Mouse (Mus musculus): ENCODE data around the gene Dnah11.
"Not testable (repeated sequence)": the region's sequence is repeated elsewhere in the genome, so short reads cannot be mapped to it uniquely, and the experiment has no call there.

The Dnah11 gene

DNA sequence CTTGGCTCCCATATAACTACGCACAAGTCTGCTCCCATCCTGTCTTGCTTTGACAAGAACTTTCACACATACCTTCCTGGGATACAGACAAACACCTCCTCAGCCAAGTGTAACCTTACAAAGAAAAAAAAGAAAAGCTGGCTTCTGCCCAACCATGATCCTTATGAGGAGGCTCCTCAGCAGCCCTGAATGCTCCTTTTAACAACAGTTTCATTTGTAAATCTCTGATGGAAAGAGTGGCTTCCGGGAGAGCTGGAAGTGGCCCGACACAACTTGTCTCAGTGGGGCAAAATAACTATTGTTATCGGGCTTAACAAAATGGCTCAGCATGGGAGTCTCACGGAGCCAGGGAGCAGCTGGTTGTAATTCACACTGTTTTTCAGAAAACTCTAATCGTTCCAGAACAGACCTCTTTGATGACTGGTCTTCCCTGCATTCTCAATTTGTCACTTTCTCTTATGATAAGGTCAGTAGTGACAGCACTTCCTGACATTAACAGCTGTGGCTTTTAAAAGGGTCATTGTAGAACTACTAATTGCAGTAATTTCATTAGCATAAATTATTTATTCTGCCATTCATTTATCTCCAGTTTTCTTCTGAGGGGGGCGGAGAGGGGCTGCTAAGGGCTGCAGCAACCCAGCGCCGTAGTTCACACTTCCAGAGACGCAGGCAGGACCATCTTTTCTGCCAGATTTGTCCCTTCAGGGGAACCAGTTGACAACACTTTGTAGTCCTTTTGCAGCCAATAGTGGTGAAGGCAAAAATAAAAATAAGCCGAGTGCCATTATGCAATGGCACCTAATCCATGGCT lies 209.6 kb downstream of the Dnah11 start:
- in situ Hi-C loops (cut with MboI, MseI), result no loop called here

DNA sequence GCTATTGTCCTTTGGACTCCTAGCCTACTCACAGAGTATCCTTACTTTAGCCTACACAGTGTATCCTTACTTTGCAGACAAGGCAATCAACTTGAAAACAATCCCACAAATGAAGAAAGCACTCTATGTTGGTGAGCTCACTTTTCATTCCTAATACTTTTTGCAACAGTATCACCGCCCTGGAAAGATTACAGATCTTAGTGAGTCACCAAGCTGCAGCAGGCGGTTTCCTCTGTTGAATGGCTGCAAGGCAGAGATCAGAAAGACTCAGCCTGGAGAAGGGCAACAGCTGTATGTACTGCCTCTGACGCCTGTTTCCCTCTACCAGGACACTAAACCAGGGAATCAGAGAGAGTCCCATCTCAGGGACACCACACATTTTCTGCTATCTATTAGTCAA lies 218.5 kb downstream of the Dnah11 start:
- in situ Hi-C loops (cut with MboI, MseI), result no loop called here

DNA sequence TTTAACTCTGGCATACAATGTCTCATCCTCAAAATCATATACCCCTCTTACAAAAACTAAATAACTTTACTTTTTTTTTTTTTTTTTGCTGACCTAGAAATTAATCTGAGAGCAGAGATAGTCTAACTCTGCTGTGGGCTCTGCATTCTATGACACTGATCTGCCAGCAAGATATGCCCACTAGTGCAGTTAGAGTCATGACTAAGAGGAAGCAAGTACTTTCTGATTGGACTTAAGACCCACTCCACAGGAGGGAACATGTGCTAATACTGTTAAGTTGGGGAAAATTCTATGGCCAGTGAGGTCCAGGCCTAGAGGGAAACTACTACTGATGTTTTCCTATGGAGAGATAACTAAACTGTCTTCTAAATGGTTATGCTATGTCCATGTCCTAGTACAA lies 225.1 kb downstream of the Dnah11 start:
- in situ Hi-C loops (cut with MboI, MseI), result no loop called here

DNA sequence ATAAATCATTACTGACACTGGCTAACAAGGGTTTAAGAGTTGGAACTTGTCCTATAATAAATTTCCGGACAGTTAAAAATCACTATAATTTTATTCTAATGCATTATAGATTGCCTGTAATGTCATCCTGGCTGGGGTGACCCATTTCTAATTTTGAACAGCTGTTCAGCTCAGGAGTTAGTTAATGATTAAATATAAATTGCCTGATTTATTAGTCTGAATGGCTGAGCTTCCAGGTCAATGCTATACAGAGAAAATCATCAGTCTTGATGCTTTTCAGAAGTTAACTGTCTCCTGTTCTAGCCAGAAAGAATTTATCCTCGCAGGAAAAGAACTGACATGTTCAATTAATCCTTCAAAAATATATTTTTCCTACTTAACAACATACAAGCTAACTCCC lies 236.1 kb downstream of the Dnah11 start:
- in situ Hi-C loops (cut with MboI, MseI), result no loop called here

DNA sequence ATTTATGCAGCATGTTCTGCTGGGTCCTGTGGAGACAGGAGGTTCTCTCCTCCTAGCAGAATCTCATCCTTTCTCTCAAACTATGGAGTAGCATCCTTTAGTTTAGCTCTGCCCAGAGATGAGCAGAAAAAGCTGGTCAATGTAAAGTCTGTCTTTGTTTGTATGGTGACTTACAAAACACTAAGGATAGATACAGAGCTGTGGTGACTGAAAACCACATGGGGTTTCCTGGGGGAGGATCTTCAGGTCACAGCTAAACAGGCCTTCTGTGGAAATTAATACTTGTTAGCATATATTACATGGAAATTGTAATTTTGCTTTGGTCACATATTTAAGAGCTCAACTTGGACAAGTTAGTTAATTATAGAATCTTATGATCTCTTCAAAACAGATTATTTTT lies 239.6 kb downstream of the Dnah11 start:
- in situ Hi-C loops (cut with MboI, MseI), result no loop called here

DNA sequence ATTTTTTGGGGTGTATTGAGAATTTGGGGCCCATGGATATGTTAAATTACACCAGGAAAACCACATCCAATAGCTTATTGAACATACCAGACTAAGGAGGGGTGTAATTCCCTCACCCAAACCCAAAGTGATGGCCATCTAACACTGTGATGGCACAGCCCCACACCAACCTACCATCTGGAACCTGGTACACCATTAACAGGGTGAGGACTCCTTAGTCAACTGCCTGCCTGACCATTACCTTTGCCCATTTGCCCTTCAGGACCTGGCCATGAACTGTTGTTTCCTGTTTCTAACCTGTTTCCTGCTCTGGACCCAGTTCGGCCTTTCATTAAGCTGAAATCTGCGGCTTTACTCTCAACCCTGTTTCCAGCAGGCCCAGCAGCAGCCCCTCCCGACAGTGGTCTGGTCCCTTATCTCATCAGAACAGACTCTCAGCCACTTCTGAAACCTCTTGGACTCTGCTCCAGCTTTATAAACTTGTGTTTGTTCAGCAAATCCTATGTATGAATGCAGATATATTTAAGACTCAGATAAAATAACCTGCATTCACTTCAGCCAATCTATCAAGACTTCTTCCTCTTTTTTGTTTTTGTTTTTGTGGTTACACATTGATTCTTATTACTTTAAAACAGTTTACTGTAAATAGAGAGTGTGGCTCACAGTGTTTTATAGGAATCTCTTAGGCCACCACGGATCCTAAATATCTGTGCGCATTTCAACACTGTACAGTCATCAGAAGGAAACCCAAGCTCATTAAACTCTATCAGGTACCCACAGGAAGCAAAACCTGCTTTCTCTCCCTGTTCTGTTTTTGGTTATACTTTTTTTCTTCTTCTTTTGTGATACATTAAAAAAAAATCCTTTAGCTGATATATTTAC lies 251.8 kb downstream of the Dnah11 start:
- in situ Hi-C loops (cut with MboI, MseI), result no loop called here

DNA sequence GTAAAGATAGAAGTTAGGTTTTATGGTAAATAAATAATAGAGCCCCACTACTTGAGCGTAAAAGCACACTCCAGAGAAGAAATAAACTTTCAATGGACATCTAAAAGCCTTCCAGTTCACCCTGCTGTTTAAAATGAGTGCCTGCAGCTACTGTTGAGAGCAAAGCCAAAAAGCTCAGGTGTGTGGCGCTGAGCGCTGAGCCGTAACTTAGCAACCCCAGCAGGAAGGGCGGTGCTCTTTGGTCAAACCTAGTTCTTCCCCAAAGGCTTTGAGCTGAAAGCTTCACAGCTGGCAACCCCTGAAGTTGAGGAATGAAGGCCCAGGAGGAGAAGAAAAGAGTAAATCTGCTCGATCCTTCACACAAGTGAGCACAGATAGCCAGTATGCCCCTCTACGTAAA lies 256.9 kb downstream of the Dnah11 start:
- in situ Hi-C loops (cut with MboI, MseI), result no loop called here

DNA sequence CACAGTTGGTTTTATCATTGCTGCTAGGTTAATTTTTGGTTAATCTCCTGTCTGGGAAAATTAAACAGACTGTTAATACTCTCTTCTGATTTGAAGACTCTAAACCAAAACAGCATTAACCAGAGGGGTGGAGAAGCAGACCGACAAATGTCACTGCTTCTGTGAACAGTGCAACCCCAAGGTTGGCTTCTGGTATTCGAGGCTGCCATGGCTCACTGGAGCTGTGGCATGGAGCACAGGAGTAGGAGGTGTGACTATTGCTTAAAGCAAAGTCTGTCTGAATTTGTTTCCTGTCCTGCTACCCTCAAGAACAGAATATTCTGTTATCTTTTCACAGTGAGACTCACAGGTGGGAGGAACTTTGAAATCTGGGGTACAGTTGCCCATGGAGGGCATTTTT lies 260.6 kb downstream of the Dnah11 start:
- in situ Hi-C loops (cut with MboI, MseI), result no loop called here

DNA sequence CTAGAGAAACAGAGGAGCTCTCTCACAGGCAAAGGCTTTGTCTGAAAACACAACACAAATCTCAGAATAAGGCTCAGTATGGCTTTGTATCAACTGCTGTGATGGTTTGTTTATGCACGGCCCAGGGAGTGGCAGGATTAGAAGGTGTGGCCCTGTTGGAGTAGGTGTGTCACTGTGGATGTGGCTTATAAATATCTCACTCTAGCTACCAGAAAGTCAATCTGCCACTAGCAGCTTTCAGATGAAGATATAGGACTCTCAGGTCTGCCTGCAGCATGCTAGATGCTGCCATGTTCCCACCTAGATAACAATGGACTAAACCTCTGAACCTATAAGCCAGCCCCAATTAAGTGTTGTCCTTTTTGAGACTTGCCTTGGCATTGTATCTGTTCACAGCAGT lies 266.8 kb downstream of the Dnah11 start:
- in situ Hi-C loops (cut with MboI, MseI), result no loop called here

DNA sequence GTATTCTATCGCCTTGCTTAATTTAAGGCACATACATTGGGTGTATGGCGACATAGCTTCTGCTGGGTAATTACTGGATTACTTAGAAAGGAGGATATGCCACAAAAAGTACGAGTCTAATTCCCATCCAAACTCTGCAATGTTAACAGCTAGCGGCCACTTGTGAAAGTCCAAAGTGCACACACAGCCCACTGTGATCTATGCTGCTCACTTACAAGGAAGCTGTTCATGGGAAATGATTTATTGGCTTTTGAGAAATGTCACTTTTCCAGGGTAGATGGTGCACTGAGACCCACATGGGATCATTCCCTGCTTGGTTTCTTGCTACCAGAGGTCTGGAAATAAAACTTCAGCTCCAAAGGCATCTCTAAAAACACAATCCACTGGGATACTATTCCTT lies 269.1 kb downstream of the Dnah11 start:
- in situ Hi-C loops (cut with MboI, MseI), result no loop called here

DNA sequence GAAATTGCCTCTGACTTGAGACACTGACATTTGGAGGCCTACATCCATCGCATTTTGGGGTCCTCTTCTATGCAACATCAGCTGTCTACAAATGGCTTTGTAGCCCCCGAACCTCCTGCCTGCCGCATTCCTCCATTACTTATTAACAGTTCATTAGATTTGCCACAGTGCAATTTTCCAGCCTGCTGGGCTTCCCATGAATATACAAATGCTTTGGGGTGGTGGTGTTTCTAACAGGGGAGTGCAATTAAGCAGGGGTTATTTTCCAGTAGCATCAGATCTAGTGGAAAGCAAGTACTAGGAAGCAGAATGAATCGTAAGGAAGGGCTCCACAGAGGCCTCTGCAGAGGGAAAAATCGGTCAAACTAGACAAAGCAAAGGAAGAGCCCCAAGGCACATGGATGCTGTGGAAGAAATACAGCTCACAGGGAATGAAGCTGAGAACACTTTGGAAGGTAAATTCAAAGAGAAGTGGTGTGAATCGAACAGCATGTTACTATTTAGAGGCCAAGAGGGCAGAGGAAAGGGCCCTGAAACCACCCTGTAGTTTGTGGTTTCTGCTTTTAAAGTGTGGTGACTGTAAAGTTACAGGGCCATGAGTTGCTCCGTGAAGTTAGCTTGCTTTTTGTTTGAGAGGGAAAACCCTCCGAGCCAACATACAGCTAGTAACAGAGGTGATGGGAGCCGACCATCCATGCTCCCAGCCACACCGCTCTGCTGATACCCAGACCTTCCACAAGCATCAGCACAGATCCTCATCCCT lies 282.8 kb downstream of the Dnah11 start:
- in situ Hi-C loops (cut with MboI, MseI), result no loop called here

DNA sequence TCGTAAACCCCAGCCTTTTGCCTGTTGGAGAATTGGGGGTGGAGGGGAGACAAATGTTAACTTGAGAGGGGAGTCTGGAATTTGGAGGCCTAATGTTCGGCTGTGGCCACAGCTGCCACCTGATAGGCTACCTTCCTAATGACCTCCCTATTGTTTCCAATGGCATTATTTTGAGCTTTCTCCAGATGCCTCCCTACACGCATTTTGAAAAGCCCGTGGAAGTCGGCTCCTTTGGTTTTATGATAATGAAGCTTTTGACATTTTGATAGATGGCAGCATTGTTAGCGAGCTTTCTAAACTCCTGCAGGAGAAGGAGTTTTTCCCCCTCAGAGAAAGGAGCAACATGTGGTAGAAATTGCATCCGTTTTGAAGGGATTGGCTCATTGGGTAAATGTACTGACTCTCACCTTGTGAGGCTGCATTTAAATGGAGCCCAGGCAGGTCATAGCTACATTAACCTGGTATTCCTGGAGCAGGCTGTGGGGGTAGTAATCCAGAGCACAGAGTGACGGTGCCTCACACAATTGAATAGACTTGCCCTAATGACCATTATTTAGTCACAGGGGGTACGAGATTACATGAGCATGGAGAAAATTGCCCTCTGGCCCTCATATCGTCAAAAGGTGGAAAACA lies 284.1 kb downstream of the Dnah11 start:
- in situ Hi-C loops (cut with MboI, MseI), result no loop called here

DNA sequence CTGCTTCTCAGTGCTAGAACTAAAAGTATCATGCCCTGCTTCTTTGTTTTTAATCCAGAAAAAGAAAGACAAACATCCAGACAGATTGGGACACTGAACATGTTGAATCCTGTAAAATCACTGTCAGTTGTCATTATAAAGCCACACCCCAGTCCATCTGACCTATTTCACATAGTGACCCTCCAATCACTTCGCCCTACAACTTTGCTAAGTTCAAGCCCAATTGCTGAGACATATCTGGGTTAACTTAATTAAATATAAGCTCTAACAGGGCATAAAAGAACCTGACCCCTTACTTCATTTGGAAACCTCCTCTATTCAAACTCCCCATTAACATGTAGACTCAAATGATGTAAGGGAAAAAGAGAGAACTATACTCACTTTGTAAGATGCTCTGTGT lies 287.4 kb downstream of the Dnah11 start:
- in situ Hi-C loops (cut with MboI, MseI), result no loop called here

DNA sequence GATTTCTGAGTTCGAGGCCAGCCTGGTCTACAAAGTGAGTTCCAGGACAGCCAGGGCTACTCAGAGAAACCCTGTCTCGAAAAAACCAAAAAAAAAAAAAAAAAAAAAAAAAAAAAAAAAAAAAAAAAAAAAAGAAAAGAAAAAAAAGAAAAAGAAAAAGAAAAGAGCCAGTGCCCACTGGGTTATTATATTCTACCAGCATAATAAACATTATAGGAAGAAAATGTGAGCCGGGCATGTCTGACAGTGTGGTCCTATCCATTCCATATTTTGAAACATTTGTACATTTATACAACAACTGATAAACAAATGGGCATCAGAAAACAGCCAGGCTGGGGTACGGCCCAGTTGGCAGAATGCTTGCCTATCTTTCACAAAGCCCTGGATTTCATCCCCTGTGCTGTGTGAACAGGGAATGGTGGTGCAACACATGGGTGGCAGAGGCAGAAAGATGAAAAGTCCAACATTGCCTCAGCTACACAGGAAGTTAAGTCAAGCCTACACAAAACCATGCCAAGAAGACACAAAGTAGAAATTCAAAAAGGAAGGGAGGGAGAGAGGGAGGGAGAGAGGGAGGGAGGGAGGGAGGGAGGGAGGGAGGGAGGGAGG lies 293.5 kb downstream of the Dnah11 start:
- in situ Hi-C loops (cut with MboI, MseI), result not testable (repeated sequence)

DNA sequence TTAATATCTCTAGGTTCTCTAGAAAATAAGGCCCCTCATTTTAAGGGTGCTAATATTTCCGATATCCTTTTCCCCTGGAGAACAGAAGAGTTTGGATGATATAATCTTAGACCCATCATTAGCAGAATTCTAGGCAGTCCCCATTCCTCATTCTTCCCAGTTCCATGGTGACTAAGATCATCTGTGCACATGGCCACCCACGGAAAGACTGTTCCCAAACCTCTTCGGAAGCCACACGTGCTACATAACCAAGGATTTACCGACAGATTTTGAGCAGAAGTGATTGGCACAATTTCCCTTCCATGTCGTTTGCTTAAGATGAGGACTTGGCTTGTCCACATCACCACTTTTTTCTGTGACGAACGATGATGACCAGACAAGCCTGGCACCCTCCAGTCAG lies 295.2 kb downstream of the Dnah11 start:
- in situ Hi-C loops (cut with MboI, MseI), result no loop called here

DNA sequence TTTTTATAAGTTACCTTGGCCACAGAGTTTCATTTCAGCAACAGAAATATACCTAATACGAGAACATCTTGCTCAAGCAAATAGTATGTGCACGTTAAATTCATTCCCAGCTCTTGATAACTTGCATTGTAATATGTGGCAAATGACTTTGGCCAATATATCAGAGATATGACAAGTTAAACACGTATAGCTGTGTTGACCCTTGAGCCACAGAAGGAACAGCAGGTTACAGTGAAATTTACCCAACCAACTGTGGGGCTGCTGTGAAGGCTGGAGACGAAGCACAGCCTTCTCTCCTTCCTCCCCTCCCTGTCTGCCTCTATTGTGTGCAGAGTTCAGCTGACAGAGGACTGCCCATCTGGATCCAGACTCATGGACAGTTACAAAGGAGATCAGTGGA lies 297.5 kb downstream of the Dnah11 start:
- in situ Hi-C loops (cut with MboI, MseI), result not testable (repeated sequence)

DNA sequence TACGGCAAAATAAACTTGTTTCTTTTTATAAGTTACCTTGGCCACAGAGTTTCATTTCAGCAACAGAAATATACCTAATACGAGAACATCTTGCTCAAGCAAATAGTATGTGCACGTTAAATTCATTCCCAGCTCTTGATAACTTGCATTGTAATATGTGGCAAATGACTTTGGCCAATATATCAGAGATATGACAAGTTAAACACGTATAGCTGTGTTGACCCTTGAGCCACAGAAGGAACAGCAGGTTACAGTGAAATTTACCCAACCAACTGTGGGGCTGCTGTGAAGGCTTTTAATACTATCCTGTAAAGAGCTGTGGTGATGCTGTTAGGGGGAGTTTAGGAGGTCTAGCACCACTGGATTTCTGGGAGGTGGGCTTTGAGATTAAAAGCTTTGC lies 298.0 kb downstream of the Dnah11 start:
- in situ Hi-C loops (cut with MboI, MseI), result not testable (repeated sequence)

DNA sequence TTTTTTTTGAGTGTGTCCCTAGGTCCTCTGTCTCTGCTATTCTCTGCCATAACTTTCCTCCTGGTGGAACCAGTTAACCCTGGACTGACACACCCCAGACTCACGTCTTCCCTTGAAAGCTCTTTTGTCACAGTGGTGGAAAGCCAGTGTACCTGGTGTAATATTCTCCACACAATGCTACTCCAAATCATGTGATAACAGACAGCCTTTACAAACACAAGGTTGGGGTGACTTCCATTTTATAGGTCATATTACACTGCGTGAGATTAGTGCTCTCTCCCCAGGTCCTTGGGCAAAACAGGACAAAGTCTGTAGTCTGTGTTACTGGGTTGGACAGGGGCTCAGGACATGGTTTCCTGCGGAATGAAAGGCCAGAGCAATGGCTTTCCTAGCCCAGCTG lies 311.4 kb downstream of the Dnah11 start:
- in situ Hi-C loops (cut with MboI, MseI), result no loop called here

DNA sequence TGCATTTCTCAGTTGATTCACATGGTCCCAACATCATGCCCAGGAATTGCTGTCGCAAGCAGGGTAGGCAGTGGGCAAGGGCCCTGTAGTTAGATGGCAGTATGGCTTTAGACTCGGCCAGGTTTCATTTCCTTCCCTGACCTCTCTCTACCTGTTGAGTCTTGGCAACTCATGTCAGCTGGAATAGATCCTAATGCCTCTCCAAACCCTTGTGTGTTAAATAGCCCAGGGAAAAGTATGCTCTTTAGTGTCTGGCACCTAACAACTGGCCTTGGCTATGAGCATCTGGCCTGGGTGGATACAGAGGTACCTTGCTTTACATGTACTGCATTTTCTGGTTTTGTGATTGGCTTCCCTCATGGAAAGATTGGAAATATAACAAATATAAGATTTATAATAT lies 314.2 kb downstream of the Dnah11 start:
- in situ Hi-C loops (cut with MboI, MseI), result no loop called here

DNA sequence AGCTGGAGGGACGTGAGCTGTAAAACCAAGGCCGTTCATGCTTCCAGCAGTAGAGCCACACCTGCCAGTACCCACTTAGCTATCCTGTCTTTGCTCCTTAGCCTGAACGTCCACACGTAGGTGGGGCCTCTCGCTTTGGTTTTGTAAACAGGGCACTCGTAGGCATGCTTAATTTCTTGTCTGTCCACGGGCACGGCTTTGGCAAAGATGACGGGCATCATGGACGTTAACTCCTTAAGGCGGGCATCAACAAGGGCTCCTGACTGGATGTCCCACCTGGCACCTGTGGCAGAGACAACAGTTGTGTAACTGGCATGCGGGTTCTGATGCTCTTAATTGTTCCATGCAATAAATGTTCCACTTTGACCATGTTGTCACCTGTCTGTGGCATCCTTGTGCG lies 320.5 kb downstream of the Dnah11 start:
- in situ Hi-C loops (cut with MboI, MseI), result no loop called here

DNA sequence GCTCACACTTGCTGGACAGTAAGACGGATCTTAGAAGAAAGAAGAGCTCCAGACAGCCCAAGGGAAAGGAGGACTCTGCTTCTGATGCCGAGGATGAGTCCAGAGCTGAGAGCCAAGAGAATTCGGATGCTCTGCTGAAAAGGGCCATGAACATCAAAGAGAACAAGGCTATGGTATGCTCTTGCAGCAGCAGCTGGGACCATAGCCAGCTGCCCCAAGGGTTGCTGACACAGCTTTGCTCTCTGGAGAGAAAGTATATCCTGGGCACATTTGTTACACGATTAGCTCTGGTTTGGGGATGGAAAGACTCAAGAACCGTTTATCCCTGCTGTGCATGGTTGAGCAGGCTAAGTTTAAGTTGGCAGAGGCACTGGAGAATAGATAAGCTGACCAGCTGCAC lies 326.6 kb downstream of the Dnah11 start:
- in situ Hi-C loops (cut with MboI, MseI), result no loop called here
